Mouse (Mus musculus): ENCODE data around the gene Dbt. TPM values are rescaled to one million over a fixed set of nuclear protein-coding genes. Genes with fewer than 3 reads are reported as not detected.
A peak's percentile ranks its signal among the peaks of the same experiment; 100 is the strongest.

Dbt gene
- total RNA-seq (2021), result 10 to 100 TPM; 83.4 to 87.7 TPM
- long read RNA-seq, experiment 1, transcript Dbt-201 (11 exons, 3,301 nt), result major isoform, 40 of 91 reads
- long read RNA-seq, experiment 1, partial matches to known transcripts, result 7 of 91 reads
- long read RNA-seq, experiment 1, other reads (novel, unspliced or antisense), result 44 of 91 reads
- long read RNA-seq, experiment 2, transcript Dbt-201 (11 exons, 3,301 nt), result major isoform, 41 of 68 reads
- long read RNA-seq, experiment 2, partial matches to known transcripts, result 3 of 68 reads
- long read RNA-seq, experiment 2, other reads (novel, unspliced or antisense), result 24 of 68 reads

DNA sequence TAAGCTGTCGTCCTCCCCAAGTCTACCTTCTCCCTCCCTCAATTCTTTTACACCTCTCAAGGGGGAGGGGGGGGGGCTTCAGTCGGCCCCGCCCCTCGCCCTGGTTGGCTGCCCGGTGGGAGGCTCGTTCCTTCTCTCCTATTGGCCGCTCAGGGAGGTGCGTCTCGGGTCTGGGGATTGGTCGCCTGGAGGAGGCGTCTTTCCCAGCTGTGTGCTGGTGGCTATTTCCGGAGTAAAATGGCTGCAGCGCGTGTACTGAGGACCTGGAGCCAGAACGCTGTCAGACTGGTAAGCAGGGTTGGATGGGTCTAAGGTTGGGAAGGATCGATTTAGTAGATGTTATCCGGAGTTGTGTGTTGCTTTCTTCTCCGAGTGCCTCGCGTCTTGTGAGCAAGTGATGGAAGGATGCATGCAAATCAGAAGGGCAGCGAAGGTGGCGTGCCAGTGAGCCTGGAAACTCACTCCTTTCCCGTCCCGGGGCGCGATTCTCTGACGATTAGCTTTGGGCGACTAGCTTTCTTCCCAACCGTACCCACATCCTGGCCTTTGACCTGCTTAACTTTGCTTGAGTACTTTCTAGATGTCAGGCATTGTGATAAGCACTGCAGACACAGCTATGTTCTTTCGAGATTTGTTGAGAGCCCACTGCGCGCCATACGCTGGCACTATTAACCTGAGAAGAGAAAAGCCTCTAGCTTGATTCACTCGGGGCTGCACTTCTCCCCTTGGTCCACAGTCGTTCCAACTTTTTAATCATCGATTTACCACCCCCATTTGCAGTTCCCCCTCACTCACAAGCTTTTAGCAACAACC is at the start of gene Dbt:
Gene Dbt (plus strand): TSS at position 167 of the 813 bp plus-strand sequence.
- DNase-seq, result peak; percentile 90

GRCm38 (mm10) chr3:116464318-116464717 is 48.6 kb upstream of the Dbt start:
- no peak for DNase-seq

GRCm38 (mm10) chr3:116465709-116466108 is 47.2 kb upstream of the Dbt start:
- no peak for DNase-seq

DNA sequence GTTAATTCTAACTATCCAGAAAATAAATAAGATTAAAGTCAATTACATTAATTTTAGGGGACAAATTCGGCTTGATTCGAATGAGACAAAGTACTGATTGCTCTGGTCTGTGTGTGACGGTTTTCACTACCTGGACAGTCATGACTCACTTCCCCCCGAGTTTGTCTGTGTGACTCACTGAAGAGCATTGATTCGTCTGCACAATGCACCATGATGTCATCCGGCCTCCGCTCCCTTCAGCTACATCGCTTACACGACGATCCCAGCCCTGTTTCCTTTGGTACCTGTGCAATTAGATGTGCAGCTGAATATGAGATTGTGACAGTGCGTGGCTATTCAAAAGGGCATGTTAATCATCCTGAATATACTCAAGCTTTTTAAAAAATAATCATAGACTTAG is 38.3 kb upstream of the Dbt start:
- DNase-seq, result peak; percentile 24

GRCm38 (mm10) chr3:116476686-116477298 is 36.1 kb upstream of the Dbt start:
- no peak for DNase-seq

DNA sequence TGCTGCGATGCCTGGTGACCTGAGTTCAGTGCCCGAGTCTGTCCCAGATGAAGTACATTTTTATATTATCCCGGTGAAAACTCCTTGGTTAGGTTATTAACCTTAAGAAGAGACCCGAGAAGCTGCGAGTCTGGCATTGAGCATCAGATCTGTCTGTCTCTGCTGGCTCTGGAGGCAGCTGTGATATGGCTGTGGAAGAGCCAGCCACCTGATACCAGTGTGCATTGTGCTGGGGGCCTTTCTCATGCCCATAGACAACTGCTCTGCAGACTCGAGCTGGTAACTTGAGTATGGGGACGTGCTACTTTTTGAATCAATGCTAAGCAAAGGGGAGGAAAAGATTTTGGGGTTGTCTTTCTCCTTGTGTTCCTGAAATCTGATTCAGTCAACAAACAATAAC is 35.5 kb upstream of the Dbt start:
- no peak for DNase-seq

DNA sequence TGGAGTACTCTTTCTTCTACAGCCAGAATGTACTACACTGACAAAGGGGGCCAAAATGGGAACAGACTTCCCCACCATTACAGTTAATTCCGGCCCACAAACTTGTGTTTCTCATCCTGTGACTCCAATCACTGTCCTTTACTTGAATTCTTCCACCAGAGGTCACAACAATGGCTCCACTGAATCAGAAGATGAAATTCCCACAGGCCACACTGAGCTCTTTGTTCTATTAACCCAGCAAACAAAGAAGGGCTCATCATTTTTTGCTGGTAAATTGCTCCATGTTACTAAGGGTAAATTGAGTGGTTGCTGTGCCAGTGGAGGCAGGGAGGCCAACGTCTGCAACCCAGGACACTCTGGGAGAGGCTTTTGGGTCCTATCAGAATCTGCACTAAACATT is 32.8 kb upstream of the Dbt start:
- no peak for DNase-seq

DNA sequence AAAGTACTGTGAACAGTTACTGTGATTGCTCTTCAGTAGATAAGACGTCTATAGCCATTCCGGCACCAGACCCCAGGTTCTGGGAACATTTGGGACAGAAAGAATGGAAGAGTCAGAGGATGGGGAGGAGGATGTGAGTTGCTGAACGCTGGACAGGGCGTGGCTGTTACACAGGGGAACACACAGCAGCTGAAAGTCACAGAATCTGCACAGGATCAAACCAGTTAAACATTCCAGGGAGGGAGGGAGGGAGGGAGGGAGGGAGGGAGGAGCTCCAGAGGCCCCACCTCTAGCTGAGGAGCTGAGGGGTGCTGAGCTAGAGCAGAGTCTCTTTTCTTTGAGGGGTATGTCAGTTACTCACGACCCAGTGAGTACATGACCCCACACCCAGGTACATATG is 31.9 kb upstream of the Dbt start:
- no peak for DNase-seq

DNA sequence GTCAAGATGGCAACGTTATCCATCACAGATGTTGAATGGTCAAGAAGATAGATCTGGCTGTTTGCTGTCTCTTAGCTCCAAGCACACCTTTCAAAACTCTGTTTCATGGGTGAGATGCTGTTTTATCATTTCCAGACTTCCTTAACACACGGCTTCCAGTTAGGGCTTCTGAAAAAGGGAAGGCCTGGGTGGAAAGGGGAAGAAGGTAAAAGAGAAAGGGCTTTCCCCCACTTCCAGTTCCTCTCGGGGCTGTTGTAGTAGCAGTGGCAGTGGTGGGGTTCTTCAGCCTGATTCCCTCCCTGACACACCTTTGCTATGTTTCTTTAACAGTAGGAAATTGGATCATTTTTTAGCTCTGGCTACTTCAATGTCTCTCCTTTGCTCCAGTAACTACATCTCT is 30.1 kb upstream of the Dbt start:
- DNase-seq, result no peak

DNA sequence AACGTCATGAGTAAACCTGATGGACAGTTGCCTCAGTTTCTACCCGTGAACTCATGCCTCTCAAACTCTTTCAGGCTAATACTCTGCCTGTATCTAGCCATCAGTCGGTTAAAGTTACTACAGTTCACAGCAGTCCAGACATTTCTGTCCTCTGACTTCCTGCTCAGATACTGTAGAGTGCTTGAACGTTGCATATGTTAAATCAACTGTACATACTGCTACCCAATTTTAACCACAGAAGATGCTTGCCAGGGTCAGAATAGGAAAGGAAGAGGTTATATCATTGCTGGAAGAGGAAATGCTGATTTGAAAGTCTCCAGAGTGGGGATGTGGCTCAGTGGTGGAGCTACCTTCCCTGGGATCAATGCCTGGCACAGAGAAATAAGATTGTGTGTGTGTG is 29.6 kb upstream of the Dbt start:
- DNase-seq, result no peak

- no peak for DNase-seq
Observed at GRCm38 (mm10) chr3:116490920-116491319, 21.9 kb upstream of the Dbt start.

- DNase-seq, result no peak
Observed at GRCm38 (mm10) chr3:116491923-116492454, 20.9 kb upstream of the Dbt start.

- DNase-seq, result no peak
Observed at GRCm38 (mm10) chr3:116493658-116494057, 19.2 kb upstream of the Dbt start.

DNA sequence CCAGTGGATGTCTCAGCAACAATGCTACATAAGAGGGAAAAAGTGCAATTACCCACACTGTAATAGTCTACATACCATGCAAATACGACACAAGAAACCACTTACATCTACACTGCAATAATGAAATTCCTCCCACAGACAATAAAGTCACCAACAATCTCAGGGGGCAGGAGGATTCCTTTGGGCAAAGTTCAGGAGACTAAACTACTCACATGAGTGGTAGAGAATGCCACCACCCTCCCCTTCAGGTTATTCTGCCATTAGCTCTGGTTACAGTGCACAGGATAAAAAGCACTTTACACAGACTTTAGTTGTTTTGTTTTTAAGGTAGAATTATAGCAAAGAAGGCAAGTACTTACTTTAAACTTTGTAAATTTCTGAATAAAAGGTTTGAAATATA is 17.2 kb upstream of the Dbt start:
- DNase-seq, result no peak

DNA sequence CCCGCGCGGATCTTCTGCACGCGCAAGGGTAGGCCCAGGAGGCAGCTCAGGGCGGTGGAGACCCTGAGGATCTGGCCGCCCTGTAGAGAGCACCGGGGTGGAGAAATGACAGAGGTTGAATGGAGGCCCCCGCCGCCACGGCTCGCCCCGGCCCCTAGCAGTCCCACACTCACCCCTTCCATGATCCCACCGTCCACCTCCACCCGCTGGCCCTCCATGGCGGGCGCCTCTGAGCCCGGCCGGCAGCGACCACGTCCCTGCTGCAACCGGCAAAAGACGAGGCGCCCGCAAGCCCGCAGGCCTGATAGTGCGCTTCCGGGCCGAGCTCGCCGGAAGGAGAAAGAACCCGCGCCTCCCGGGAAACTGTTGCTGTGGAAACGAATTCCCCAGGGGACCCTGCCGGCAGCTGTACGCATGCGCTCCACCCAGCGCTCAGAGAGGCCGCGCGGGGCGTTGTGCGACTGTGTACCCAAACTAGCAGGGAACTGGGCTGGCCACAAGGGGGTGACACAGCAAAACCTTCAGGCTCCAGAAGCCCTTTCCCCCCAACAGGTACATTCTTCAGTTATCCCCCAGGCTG is 5.0 kb upstream of the Dbt start, which contains the start of gene Rtca:
Gene Rtca (minus strand): TSS at position 437 of the 580 bp plus-strand sequence.
- peak; percentile 100 for DNase-seq

GRCm38 (mm10) chr3:116512151-116512903 is 543 bp upstream of the Dbt start:
- DNase-seq, result no peak

DNA sequence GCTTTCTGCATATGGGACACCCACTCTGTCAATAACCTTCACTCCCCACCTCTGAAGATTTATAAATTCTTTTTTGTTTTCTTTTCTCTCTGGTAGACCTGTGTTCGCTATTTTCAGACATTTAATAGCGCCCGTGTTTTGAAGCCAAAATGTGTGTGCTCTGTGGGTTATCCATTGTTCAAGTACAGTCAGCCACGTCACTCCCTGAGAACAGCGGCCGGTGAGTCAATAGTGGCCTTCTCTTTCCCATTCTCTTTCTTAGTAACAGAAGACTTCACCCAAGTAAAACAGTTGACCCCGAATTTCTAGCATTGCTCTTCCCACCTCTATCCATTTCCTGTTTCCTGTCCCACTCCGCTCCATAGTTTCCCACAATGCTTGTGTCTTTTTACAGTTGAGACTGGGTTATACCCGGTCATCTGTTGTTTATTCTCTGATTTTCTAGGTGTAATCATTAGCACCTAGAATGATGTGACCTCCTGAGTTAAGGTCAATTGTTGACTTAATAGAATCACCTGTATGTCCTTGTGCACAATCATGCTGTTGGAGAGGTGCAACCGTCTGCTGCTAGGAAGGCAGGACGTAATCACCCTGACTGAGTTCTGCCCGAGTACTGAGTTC is 7.4 kb downstream of the Dbt start:
- DNase-seq, result peak; percentile 51

GRCm38 (mm10) chr3:116529741-116530140 is 16.9 kb downstream of the Dbt start:
- no peak for DNase-seq

DNA sequence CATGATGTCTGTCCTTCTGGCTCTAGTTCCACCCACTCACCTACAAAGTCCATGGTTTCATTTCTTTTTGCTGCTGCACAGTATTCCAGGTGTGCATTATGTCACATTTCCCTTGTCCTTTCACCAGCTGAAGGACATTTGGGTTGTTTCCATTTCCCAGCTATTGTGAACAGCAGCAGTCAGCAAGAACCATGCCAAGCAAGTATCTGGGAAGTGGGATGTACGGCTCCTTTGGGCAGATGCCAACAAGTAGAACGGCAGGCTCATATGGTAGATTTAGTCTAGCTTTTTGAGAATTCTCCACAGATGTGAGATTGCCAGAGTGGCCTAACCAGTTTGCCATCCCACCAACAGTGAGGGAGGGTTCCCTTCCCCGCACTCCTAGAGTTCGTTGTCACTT is 18.0 kb downstream of the Dbt start:
- DNase-seq, result no peak

GRCm38 (mm10) chr3:116536428-116537199 is 23.7 kb downstream of the Dbt start:
- DNase-seq, result peak; percentile 30

DNA sequence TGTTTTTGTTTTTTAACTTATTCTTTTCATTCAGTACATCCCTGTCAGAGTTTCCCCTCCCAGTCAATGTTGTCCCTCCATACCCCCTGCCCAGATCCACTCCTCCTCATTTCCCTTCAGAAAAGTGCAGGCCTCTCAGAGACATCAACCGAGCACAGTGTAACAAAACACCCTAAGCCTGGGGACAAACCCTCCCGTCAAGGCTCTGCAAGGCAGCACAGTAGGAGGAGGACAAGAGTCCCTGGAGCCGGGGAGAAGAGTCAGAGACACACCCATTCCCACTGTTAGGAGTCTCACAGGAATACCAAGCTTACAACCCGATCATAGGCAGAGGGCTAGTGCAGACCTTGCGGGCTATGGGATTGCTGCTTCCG is 24.3 kb downstream of the Dbt start:
- no peak for DNase-seq

Data from adrenal gland, postnatal 10 days (tissue).